Mouse (Mus musculus): ENCODE results near the gene Rangap1. TPM values are rescaled to one million over a fixed set of nuclear protein-coding genes. Genes with fewer than 3 reads are reported as not detected.
A peak's percentile ranks its signal among the peaks of the same experiment; 100 is the strongest.
"Not testable (repeated sequence)": the region's sequence is repeated elsewhere in the genome, so short reads cannot be mapped to it uniquely, and the experiment has no call there.

Rangap1 gene
- total RNA-seq, 2 experiments from 2014 or later: 18.9 to 19.5 TPM

DNA sequence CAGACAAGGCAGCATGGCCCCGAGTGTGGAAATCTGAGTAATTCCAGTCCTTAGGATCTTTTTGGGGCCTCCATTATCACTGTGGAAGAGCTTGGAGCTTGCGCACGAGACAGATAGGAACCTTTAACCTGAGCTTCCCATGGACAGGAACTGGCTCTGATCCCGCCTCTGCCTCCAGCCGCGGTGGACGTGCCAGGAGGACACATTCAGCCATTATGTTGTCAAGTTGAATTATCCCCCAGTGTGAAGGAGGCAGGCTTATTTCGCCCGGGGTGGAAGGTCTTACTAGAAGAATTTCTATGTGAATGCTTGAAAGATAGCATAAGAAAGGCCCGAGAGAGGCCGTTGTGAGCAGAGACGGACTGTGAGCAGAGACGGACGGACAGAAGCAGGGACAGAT, 4.4 kb upstream of the Rangap1 start:
- no peak for DNase-seq
- intact Hi-C loops (cut with DNase I): loop anchor here (5.0 kb wide), 1 partner anchor 43 kb away; no protein-coding TSS in a partner anchor

DNA sequence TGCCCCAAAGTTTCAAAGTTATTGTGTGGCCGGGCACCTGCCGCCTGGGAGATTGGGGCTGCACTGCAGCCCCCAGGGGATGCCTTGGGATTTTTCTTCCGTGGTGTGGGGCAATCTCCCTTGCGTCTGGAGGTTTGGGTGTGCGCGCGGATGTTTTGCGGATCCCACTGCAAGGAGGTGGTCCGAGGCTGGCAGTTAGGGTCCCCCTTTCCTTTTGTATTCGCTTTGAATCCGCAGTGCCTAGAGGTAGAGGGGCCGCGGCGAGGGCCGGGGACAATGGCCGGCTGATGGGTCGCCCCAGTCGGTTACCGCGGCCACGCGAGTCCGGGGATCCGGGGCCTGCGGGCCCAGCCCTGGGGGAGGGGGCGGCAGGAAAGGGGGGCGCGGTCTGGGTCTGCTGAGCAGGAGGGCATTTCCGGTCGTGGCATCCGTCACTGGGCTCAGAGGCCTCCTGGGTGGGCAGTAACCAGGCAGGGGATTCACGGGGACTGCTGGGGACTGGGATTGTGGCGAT, 328 bp upstream of the Rangap1 start:
- intact Hi-C loops (cut with DNase I): loop anchor here (5.0 kb wide), 1 partner anchor 47 kb away; no protein-coding TSS in a partner anchor

DNA sequence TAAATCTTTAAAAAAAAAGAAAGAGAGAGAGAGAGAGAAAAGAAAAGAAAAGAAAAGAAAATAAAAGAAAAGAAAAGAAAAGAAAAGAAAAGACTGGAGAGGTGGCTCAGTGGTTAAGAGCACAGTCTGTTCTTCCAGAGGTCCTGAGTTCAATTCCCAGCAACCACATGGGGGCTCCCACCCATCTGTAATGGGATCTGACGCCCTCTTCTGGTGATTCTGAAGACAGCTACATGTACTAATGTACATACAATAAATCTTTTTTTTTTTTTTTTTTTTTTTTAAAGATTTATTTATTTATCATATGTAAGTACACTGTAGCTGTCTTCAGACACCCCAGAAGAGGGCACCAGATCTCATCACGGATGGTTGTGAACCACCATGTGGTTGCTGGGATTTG, 3.0 kb downstream of the Rangap1 start:
- intact Hi-C loops (cut with DNase I); DNase-seq: not testable (repeated sequence)

More for the DNA sequence above, 328 bp upstream of the Rangap1 start:
- DNase-seq: peak in 1 of 2 experiments; percentile 36

DNA sequence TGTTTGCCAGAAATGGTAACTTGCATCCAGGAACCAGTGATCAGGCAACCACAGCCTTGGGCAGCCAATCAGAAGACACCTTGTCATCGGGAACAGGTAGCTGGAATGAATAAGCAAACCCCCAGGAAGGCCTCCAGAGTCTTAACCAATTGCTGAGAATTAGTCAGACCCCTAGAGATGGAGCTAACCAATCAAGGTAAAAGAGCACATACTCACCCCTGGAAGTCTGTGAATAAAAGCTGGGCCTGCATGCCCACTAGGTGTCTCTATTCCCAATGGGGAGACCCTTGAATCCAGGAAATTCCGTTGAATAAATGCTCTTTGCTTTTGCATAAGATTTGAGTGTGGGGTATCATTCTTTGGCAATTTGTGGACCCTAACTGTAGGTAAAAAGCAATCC, 5.4 kb downstream of the Rangap1 start:
- DNase-seq: no peak
- intact Hi-C loops (cut with DNase I): loop anchor here (5.0 kb wide), 1 partner anchor 177 kb away; no protein-coding TSS in a partner anchor

DNA sequence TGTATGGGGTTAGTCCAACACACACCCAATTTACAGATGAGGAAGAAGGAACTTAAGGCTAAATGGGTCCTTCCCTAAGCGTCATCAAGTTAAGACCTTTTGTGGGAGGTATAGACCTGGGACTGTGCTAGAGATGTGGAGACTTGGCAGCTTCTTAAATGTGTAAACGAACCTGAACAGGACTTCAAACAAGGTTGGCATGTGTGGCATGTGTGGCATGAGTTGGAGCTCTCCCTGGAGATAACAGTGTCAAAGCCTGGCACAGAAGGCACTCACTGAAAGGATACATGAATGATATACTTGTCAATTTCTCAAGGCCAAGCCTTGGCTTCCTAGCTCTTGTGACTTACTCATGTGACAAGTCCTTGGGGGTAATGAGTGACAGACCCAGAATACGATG, 6.0 kb downstream of the Rangap1 start:
- no peak for DNase-seq
- intact Hi-C loops (cut with DNase I): loop anchor here (5.0 kb wide), 1 partner anchor 178 kb away; no protein-coding TSS in a partner anchor

DNA sequence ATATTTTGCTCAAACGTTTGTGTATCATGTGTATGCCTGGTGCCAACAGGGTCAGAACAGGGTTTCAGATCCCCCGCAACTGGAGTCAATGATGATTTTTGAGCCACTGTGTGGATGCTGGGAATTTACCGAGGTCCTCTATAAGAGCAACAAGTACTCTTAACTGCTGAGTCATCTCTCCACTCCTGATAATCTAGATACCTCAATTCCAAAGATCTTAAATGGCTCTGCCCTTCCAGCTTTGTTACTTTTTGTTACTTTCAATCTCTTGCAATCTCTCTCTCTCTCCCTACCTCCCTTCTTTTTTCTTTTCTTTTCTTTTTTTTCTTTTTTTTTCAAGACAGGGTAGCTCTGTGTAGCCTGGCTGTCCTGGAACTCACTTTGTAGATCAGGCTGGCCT, 10.3 kb downstream of the Rangap1 start:
- intact Hi-C loops (cut with DNase I): loop anchor here (5.0 kb wide), 1 partner anchor 182 kb away; no protein-coding TSS in a partner anchor
- no peak for DNase-seq

DNA sequence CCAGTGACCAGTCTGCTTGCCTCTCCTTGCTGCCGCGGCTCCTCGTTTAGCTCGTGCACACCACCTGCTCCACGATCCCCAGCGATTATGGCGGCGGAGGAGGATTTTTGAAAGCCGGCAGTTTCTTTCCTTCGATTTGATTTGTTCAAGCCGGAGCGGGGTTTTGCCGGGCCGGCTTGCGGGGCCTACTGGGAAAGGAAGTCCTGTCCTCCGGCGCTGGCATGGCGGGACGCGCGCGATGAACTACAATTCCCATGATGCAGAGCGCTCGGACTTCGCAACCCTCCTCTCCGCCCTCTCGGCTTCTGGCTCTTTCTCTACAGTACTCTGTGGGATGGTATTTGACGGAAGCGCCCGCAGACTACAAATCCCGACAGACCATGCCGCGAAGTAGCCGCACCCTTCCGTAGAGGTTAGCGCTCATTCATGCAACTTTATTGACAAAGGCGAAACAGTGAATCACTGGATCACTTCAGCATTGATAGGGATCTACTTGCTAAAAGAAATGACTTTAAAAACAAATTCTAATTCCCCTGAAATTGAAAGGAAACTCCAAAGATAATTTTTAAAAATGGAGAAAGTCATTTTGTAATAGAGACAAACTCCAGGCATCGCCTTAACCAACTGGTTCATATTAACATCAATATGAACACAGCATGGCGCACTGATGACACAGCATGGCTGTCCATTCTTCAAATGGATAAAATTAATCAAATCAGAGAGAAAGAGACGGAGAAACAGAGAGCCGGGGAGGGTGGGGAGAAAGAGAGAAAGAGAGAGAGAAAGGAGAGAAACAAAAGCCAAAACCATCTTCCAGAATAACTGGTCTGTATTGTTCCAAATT, 15.3 kb downstream of the Rangap1 start:
- DNase-seq: peak; percentile 95 to 96
- intact Hi-C loops (cut with DNase I): no loop called here

DNA sequence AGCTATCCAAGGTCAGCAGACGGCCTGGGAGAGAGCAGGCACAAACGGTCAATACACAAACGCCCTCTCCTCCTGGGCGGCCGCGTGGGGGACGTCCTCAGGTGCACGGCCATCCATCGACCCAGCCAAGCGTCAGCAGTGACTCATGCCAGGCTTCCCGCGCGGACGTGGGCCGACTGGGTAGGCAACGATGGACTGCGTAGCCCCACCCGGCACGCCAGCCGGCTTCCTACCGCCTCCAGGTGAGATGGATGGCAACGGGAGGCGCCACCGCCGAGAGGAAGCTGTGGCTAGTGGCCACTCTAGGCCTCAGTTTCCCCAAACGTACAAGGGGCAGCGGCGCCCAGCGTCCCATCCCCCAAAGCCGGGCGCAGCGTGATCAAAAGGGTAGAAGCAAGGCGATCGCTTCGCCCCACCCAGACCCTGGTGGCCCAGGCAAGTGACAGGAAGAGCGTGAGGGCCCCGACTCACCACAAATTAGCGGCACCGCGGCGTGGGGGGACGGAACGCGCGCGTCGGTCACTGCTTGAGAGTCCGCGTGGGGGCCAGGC, 16.0 kb downstream of the Rangap1 start:
- DNase-seq: no peak
- intact Hi-C loops (cut with DNase I): no loop called here

DNA sequence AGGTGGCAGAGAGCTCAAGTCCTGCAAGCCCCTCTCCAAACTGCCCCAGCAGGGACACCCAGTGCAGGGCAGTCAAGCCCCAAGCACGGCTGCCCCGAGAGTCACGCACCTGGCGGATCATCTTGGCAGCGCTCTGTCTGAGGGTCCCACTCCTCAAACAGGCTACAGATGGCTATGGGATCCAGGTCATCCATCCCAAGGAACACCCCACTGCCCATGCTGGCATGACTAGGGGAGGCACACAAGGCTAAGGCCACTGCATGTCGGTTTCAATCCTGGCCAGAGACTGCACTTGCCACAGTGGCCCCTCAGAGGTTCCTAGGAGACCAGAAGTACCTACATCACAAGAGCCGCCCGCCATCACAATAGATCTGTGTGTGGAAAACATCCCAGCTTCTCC, 19.4 kb downstream of the Rangap1 start:
- intact Hi-C loops (cut with DNase I): no loop called here
- DNase-seq: no peak

DNA sequence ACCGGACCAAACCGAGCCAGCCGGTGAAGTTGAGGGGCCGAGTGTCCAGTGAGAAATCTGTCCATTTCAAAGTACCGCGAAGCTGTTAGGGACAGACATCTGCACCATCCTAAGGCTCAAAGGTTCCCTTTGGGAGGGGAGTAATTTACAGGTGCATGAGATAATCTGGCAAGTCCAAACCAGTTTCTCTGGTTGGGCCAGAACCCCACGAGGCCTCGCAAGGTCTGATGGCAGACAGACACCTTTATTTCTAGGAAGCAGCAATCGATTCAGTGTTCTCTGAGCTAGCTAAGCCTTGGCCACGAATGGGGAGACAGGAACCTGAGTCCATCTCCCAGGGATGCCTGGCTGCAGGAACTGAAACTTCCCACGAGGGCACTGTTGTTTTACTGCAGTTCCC, 21.7 kb downstream of the Rangap1 start:
- no peak for DNase-seq
- intact Hi-C loops (cut with DNase I): no loop called here

DNA sequence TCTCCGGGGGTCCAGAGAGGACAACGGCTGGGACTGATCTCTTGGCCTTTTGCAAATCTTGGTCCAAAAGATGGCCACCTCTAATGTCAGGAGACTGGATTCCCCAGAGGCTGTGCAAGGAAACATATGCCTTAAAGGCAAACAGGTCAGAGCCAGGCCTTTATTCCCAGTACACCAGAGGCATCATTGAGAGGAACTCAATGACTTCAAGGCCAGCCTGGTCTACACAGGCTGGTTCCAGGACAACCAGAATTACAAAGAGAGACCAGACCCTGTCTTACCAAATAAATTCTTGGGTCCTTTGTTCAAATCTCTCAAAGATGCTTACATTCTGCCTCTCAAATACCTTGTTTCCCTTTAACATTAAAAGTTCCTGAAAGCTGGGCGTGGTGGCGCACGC, 23.0 kb downstream of the Rangap1 start:
- no peak for DNase-seq
- intact Hi-C loops (cut with DNase I): no loop called here

DNA sequence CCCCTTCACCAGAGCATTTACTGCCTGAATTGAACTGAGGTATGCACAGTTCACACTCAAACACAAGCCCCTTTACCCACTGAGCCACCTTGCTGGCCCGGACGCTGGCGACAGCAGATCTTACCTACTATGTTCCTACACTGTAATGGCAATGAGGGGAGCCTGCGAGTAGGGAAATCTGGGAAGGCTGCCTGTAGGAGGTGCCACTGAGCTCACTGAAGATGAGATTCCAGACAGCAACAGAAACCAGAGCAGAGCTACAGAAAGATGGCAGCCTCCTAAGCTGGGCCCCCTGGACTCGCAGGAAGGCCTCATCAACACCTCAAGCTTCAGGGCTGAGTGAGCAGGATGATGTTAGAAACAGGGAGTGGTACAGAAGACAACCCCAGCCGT, 26.2 kb downstream of the Rangap1 start:
- intact Hi-C loops (cut with DNase I): no loop called here
- DNase-seq: no peak

DNA sequence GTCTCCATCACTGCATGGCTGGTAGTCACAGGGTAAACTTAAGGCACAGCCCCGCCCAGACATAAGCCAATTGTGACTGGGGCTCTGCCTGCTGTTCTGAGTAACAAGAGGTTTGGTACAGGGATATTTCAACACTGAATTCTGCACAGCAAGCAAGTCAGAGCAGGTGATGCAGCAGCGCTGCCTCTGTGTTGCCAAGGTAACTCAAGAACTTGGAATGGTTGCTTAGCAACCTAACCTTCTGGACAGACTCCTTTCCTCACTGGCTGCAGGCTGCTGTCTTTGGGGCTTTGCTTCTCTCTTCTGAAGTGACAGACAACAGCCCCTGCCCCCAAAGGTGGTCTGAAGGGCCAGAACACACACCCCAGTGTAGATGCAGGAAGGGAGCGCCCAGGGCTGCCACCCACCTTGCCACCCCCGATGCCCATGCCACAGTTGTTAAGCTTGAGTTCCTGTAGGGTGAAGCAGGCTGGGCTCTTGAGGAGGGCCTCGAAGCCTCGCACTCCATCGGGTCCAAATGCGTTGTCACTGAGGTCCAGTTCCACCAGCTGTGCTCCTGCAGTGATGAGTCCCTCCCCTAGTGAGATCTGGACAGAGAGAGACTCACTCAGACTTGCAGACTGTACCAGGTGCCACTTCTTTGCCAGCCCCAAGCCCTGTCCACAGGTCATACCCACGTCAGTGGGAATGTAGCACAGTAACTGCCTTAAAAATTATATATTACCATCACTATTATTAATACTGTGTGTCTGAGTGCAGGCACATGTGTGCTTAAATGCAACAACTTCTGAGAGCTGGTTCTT, 26.8 kb downstream of the Rangap1 start:
- no peak for DNase-seq
- intact Hi-C loops (cut with DNase I): no loop called here

DNA sequence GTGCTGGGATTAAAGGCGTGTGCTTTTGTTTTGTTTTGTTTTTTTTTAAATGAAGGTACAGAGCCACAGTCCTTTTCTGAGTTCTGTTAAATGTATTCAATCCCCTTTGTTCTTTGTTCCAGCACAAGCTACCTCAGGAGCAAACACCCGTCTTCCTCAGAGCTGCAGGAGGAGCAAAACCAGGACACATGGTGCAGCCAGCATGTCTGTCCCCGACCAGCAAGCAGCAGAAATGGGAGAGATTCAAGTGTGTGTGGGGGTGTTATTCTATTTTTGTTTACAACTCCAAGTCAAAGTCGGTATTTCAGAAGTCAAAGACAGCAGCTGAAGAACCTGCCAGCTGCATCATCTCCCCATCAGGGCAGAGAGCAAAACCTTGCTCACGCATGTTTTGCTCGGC, 31.6 kb downstream of the Rangap1 start:
- intact Hi-C loops (cut with DNase I): no loop called here

DNA sequence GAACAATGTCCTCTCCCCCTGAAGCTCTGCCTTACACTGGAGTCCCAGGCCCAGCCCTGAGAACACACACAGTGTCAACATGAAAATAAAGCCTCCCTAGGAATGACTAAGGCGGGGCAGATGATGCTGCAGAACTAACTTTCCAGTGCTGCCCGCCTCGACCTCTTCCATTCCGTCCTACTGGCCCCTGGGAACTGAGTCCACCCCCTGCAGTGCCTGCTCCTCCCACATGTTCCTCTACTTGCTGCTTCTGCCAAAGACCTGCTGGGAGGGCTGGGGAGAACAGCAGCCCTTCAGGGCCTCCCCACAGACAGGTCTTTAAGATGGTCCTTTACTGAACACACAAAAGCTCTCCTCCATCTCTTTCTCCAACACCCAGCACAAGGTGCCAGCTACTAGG, 34.5 kb downstream of the Rangap1 start:
- intact Hi-C loops (cut with DNase I): no loop called here
- no peak for DNase-seq

More for the DNA sequence above, 31.6 kb downstream of the Rangap1 start:
- DNase-seq: no peak

DNA sequence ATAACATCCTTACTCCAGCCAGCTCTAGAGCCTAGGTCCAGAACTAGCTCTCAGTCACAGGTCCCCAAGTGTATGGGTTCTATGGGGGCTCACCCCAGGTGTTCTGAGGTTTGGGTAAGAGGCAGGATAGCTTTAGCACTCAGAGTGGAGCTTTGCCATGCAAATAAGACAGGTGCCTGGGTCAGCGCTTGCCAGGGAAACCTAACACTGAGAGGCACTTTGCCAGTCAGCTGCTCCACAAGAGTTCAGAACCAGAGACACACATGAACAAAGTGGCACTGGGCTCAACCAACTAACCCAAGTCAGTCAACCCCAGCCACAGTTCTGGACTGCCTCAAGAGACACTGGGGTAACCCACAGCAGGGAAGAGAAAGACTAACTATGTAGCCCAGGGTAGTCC, 35.6 kb downstream of the Rangap1 start:
- intact Hi-C loops (cut with DNase I): no loop called here
- no peak for DNase-seq

DNA sequence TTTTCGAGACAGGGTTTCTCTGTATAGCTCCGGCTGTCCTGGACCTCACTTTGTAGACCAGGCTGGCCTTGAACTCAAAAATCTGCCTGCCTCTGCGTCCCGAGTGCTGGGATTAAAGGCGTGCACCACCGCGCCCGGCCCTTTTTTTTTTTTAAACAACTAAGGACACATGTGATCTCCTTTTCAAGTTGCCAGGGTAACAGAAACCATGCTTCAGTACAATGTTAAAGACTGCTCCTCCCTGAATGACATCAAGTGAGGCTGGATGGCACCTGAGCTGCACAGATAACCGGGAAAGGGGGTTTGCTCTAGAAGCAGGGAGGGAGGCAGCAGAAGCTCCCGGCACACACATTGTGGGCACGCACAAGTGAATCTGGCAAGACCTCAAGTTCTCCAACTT, 36.3 kb downstream of the Rangap1 start:
- no peak for DNase-seq
- intact Hi-C loops (cut with DNase I): no loop called here

DNA sequence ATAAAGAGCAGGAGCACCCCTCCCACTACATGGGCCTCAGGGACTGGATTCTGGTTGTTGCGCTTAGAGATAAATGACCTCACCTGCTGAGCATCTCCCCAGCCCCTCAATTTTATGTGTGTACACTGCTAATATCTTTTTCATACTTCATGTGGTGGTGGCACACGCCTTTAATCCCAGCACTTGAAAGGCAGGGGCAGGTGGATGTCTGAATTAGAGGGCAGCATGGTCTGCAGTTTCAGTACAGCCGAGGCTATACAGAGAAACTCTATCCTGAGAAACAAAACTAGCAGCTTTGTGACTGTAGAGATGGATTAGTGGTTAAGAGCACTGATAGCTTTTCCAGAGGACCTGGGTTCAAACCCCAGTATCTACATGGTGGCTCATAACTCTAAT, 42.2 kb downstream of the Rangap1 start:
- DNase-seq: no peak
- intact Hi-C loops (cut with DNase I): no loop called here

DNA sequence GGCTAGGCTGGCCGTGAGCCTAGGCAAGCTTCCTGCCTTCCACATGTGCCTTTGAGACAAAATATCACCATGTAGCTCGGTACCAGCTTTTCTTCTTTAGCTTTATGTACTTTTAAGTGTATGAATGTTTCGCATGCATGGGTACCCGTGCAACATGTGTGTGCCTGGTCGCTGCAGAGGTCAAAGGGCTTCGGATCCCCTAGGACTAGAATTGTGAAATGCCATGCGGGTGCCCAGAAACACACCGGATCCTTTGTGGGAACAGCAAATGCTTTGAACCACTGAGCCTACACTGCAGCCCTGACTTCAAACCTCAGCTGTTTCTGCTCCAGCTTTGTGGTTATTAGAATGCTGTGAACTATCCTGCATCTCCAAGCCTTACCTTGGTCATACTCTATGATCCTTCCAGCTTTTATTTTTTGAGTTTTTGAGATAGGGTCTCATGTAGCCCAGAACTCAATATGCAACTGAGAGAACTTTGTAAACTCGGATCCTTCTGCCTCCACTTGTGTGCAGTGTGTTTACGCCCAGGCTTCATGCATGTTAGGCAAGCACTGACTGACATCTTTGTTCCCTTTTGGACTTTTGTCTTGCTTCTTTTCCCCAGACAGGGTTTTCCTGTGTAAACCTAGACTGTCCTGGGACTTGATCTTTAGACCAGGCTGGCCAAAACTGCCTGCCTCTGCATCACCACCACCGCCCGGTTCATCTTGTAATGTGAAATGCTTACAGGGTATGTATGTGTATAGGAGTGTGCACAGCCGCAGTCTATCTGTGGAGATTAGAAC, 42.8 kb downstream of the Rangap1 start:
- intact Hi-C loops (cut with DNase I): no loop called here

DNA sequence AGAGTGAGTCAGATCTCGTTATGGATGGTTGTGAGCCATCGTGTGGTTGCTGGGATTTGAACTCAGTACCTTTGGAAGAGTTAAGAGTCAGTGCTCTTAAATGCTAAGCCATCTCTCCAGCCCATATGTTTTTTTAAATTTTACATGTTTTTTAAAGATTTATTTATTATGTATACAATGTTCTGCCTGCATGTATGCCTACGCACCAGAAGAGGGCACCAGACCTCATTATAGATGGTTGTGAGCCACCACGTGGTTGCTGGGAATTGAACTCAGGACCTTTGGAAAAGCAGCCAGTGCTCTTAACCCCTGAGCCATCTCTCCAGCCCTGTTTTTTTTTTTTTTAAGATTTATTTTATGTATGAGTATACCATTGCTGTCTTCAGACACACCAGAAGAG, 44.0 kb downstream of the Rangap1 start:
- DNase-seq; intact Hi-C loops (cut with DNase I): not testable (repeated sequence)

More for the DNA sequence above, 42.8 kb downstream of the Rangap1 start:
- no peak for DNase-seq

Data from gastrocnemius, postnatal 36 days (tissue).